Mouse (Mus musculus): Measurements from ENCODE around the gene Myh9.

GRCm38 (mm10) chr15:77804949-77805348 is 37.0 kb downstream of the Myh9 start:
- TF ChIP-seq HCFC1 (IDR thresholded peaks at IDR 0.05; ENCODE audit: borderline replicate concordance, insufficient read depth, low read length) = no peak
- TF ChIP-seq CHD2 (IDR thresholded peaks at IDR 0.05; ENCODE audit: low read depth, low read length) = no peak

Measured in ES-E14 (cell line).